Mouse (Mus musculus): Measurements from ENCODE around the gene Zfp113. TPM values are rescaled to one million over a fixed set of nuclear protein-coding genes. Genes with fewer than 3 reads are reported as not detected.
"Not testable (repeated sequence)": the region's sequence is repeated elsewhere in the genome, so short reads cannot be mapped to it uniquely, and the experiment has no call there.

Zfp113 gene
- polyA plus RNA-seq, 1 experiment from 2014 or later = 35.6 TPM

DNA sequence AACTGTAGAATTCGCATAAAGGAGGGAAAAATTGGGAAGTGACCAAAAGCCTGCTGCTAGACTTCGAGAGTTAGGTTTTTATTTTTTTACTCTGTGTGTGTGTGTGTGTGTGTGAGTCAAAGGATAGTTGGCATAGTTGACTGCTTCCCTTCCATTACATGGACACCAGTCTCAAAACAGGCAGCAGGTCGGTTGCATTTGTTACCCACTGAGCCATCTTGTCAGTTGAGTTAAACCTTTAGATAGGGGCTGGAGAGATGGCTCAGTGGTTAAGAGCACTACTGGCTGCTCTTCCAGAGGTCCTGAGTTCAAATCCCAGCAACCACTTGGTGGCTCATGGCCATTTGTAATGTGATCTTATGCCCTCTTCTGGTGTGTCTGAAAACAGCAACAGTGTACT lies 37.5 kb downstream of the Zfp113 start:
- Histone ChIP-seq H3K27ac (no peak overlapping the region), H3K4me3 (peak overlapping the region; percentile 58), H3K9ac (peak overlapping the region; percentile 66; the same call in 1 of the 2 replicates), H3K4me2 (replicated peaks) (peak overlapping the region; percentile 75), H3K36me3 (peaks cover 22% of the 10 kb centered on the region), H3K27me3 (replicated peaks) (no peaks in the 10 kb centered on the region), H3K9me3 (no peaks in the 10 kb centered on the region), H3K4me1 (peaks cover 14% of the 10 kb centered on the region)
- ATAC-seq (ENCODE audit: low FRiP score, low read depth) = no peak
- 90% methylated on average over 3 of the region's 3 CpGs for WGBS

DNA sequence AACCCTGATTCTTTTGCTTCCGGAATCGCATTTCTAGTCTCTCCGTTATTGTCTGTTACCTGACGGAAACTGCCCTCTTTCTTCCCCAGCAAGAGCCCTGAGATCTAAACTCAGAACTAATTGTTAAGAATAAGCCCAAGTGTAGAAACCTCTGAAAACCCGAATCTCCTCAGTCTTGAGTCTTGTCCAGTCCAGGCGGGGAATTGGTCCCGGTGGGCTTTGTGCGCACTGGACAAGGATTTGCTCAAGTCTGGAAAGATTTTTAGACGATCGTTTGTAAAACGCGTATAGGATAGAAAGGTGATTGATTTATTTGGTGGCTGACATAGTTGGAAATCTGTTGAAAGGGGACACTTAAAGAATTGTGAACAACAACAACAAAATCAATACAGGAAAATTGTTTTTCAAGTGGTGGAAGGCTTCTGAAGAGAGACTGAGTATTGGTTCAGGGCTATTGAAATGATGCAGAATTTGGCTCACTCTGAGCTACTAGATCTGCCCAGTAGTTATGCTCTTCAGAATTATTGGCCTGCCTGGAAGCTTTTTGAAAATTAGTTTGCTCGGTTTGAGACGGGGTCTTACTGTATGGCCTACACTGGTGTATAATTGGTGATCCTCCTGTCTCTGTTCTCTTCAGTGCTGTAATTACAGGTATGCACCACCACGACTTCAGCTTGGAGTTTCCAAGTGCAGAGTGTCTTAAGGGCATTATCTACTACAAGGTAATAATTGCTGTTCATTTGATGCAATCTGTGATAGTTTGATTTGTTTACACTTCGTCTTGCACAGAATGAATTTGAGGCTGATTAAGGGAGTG lies 38.1 kb downstream of the Zfp113 start:
- Histone ChIP-seq H3K9me3 (no peaks in the 10 kb centered on the region), H3K4me3 (peak overlapping the region; percentile 58), H3K27me3 (replicated peaks) (no peaks in the 10 kb centered on the region), H3K27ac (peak overlapping the region; percentile 72), H3K36me3 (peaks cover 19% of the 10 kb centered on the region), H3K9ac (peak overlapping the region; percentile 66), H3K4me1 (peaks cover 14% of the 10 kb centered on the region), H3K4me2 (replicated peaks) (peak overlapping the region; percentile 75)
- WGBS = 9% methylated on average over 16 of the region's 16 CpGs
- peak; percentile 34 for ATAC-seq (ENCODE audit: low FRiP score, low read depth)

DNA sequence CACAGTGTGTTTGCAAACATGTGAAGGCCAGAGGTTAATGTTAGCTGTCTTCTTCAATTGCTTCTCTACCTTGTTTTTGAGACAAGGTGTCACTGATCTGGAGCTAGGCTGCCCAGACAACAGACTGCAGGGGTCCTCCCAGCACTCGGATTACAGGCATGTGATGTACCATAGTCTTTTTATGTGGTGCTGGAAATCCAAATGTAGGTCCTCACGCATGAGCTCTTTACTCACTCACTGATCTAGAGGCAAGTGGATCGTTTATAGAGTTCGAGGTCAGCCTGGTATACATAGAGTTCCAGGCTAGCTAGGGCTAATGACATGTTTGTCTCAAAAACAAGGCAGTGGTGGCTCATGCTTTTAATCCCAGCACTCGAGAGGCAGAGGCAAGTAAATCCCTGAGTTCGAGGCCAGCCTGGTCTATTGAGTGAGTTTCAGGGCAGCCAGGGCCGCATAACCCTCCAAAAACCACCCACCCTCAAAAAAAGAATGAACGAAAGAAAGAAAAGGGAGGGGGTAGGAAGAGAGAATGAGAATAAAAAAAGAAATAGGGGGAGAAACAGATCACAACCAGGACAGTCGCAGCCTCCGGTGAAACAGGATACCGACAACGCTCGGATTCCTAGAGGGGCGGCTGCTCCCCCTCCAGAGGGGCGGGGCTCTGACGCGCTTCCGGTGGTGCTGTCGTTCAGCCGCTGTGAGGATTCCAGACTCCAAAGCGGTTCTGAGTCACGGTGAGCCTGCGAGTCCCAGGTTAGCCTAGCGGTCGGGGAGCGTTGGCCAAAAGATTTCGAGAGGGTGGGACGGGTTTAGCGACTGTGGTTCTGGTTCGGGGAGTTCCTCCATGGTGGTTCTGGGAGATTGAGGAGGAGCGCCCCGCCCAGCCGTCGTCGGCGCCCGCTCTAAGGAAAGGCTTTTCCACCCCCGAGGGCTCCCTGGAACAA lies 39.0 kb downstream of the Zfp113 start, which contains the start of gene Zscan21:
Gene Zscan21 (plus strand): TSS at position 649 of the 944 bp plus-strand sequence.
- no peaks in the 10 kb centered on the region for H3K9me3 ChIP-seq
- H3K4me2 ChIP-seq (replicated peaks) = peak within 1 kb of the TSS; percentile 75
- H3K36me3 ChIP-seq = peaks cover 14% of the 10 kb centered on the region
- H3K27ac ChIP-seq = peak within 1 kb of the TSS; percentile 72
- peak; percentile 94 for ATAC-seq (ENCODE audit: low FRiP score, low read depth)
- H3K4me3 ChIP-seq = peak within 1 kb of the TSS; percentile 58
- peak within 1 kb of the TSS; percentile 66 for H3K9ac ChIP-seq
- H3K4me1 ChIP-seq = peaks cover 14% of the 10 kb centered on the region
- no peaks in the 10 kb centered on the region for H3K27me3 ChIP-seq (replicated peaks)
- WGBS = 8% methylated on average over 38 of the region's 38 CpGs

DNA sequence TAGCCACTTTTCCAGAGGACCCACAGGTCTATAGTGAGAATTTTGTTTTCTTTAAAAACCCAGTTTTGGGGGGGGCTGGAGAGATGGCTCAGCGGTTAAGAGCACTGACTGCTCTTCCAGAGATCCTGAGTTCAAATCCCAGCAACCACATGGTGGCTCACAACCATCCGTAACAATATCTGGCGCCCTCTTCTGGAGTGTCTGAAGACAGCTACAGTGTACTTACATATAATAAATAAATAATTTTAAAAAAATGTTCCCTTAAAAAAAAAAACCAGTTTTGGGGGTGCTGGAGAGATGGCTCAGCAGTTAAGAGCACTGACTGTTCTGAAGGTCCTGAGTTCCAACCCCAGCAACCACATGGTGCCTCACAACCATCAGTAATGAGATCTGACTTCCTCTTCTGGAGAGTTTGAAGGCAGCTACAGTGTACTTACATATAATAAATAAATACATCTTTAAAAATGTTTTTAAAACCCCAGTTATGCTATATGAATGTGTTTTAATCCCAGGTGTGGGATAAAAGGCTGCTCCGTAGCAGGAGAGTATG lies 45.6 kb downstream of the Zfp113 start:
- not testable (repeated sequence) for H3K27ac ChIP-seq; H3K27me3 ChIP-seq (replicated peaks); H3K36me3 ChIP-seq; H3K4me1 ChIP-seq; ATAC-seq (ENCODE audit: low FRiP score, low read depth); H3K4me2 ChIP-seq (replicated peaks); H3K9ac ChIP-seq; H3K9me3 ChIP-seq; H3K4me3 ChIP-seq
- 64% methylated on average over 4 of the region's 4 CpGs for WGBS

DNA sequence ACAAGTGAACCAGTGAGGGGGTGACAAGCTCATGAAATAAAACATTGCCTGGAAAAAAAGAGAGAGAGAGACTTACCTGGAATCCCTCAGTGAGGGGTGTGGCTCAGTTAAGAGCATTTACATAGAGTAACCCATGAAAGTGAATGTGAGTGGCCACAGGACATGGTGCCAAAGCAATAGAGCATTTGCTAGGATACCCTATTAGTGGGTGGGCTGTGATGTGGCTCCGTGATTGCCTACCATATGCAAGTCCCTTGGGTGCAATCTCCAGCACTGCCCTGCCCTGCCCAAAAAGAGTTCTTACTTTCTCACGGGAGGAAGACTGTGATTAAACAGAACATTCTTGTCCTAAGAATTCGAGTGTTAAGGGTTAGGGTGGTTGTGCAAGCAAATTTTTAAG lies 48.4 kb downstream of the Zfp113 start:
- H3K9me3 ChIP-seq = no peaks in the 10 kb centered on the region
- H3K4me3 ChIP-seq = no peak overlapping the region
- no peaks in the 10 kb centered on the region for H3K27me3 ChIP-seq (replicated peaks)
- peaks cover 36% of the 10 kb centered on the region for H3K36me3 ChIP-seq
- no peaks in the 10 kb centered on the region for H3K4me1 ChIP-seq
- H3K27ac ChIP-seq = no peak overlapping the region
- ATAC-seq (ENCODE audit: low FRiP score, low read depth) = no peak
- H3K4me2 ChIP-seq (replicated peaks) = no peak overlapping the region
- WGBS = 60% methylated on average over 3 of the region's 3 CpGs
- no peak overlapping the region for H3K9ac ChIP-seq

DNA sequence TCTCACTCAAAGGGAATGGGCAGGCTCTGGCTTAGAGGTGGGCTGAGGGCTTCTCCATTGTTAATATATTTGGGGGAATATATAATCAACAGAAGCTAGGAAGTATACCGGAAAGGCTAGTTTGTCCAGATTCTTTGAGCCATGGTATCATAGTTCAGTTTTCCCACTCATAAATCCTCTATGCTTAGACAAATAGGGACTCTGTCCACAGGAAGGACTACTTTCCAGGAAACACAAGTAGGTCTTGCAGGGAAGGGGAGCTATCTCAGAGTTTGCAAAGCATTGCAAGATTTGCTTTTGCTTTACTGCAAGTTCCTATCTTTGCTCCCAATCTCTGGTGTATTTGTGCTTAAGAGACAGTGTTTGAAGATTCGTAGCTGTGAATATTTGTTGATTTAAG lies 50.6 kb downstream of the Zfp113 start:
- Histone ChIP-seq H3K27me3 (replicated peaks) (no peaks in the 10 kb centered on the region), H3K27ac (no peak overlapping the region), H3K4me2 (replicated peaks) (no peak overlapping the region), H3K9me3 (no peaks in the 10 kb centered on the region), H3K9ac (no peak overlapping the region), H3K4me3 (no peak overlapping the region), H3K4me1 (no peaks in the 10 kb centered on the region), H3K36me3 (peaks cover 57% of the 10 kb centered on the region)
- WGBS = 98% methylated on average over 2 of the region's 2 CpGs
- ATAC-seq (ENCODE audit: low FRiP score, low read depth) = no peak

DNA sequence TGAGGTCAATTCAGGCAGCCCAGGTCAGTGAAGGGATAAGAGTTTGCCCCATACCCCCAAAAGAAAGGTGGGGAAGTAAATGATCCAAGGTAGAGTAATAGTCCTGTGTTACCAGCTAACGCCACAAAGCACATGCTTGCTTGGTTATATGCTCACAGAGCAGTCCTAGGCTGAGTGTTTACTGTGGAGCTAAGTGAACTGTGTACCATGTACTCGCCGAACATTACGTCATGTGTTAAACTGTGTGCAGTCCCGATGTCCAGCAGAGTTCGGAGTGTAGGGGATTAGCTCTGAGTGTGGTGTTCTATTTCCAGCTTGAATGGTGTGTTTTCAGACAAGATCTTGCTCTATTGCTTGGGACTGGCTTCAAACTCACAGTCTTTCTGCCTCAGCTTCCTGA lies 61.1 kb downstream of the Zfp113 start:
- ATAC-seq (ENCODE audit: low FRiP score, low read depth) = no peak
- H3K4me3 ChIP-seq = no peak overlapping the region
- H3K27me3 ChIP-seq (replicated peaks) = no peaks in the 10 kb centered on the region
- H3K9me3 ChIP-seq = no peaks in the 10 kb centered on the region
- H3K27ac ChIP-seq = no peak overlapping the region
- H3K9ac ChIP-seq = no peak overlapping the region
- peaks cover 66% of the 10 kb centered on the region for H3K36me3 ChIP-seq
- H3K4me2 ChIP-seq (replicated peaks) = no peak overlapping the region
- 99% methylated on average over 6 of the region's 6 CpGs for WGBS
- no peaks in the 10 kb centered on the region for H3K4me1 ChIP-seq

DNA sequence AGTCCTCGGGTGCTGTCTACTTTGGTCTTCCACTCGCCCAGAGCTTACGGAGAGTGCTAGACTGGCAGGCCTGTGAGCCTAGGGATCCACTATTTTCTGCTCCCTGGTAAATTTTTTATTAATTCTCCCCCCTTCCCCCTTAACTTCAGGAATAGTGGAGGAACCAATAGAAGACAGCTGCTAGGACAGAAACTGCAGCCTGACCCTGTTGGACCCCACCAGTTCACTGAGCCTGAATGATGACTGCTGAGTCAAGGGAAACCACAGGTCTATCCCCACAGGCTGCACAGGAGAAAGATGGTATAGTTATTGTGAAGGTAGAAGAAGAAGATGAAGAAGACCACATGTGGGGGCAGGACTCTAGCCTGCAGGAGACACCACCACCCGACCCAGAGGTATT lies 62.8 kb downstream of the Zfp113 start:
- Histone ChIP-seq H3K27me3 (replicated peaks) (no peaks in the 10 kb centered on the region), H3K9ac (no peak overlapping the region), H3K27ac (no peak overlapping the region), H3K4me3 (no peak overlapping the region), H3K4me1 (no peaks in the 10 kb centered on the region), H3K9me3 (no peaks in the 10 kb centered on the region), H3K4me2 (replicated peaks) (no peak overlapping the region), H3K36me3 (peaks cover 58% of the 10 kb centered on the region)
- ATAC-seq (ENCODE audit: low FRiP score, low read depth) = no peak
- WGBS = 91% methylated on average over 4 of the region's 4 CpGs

DNA sequence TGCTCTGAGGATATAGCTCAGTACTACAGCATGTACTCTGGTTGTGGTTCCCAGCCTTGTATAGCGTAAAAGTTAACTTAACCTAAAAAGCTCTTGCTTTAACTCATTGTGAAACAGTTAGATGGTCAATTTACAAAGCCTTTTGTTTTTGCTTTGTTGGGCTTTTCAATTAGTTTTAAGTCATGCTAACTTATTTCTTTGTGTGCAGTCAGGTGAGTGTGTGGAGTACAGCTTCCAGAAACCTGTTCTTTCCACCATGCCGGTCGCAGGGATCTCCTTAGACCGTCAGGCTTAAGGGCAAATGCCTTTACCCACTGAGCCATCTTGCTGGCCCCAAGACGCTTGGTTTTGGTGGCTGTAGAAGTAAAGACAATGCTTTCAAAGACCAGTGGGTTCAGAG lies 64.8 kb downstream of the Zfp113 start:
- Histone ChIP-seq H3K4me2 (replicated peaks) (no peak overlapping the region), H3K27ac (no peak overlapping the region), H3K9me3 (no peaks in the 10 kb centered on the region), H3K4me1 (peaks cover 6% of the 10 kb centered on the region; the same call in 1 of the 2 replicates), H3K36me3 (peaks cover 41% of the 10 kb centered on the region), H3K4me3 (no peak overlapping the region), H3K9ac (no peak overlapping the region), H3K27me3 (replicated peaks) (no peaks in the 10 kb centered on the region)
- no peak for ATAC-seq (ENCODE audit: low FRiP score, low read depth)
- 93% methylated on average over 5 of the region's 5 CpGs for WGBS

DNA sequence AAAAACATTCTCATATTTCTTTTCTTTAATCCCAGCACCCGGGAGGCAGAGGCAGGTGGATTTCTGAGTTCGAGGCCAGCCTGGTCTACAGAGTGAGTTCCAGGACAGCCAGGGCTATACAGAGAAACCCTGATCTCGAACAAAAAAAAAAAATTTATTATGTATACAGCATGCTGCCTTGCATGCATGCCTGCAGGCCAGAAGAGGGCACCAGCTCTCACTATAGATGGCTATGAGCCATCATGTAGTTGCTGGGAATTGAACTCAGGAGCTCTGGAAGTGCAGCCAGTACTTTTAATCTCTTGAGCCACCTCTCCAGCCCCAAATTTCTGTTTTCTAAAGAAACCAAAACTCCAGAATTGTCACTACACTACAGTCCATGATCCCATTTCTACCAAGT lies 65.3 kb downstream of the Zfp113 start:
- Histone ChIP-seq H3K36me3 (peaks cover 38% of the 10 kb centered on the region), H3K27me3 (replicated peaks) (no peaks in the 10 kb centered on the region), H3K4me1 (peaks cover 6% of the 10 kb centered on the region; the same call in 1 of the 2 replicates), H3K27ac (no peak overlapping the region), H3K9me3 (no peaks in the 10 kb centered on the region), H3K4me2 (replicated peaks) (no peak overlapping the region), H3K4me3 (no peak overlapping the region), H3K9ac (no peak overlapping the region)
- ATAC-seq (ENCODE audit: low FRiP score, low read depth) = no peak
- 84% methylated on average over 3 of the region's 3 CpGs for WGBS

Data from neural tube, embryonic 12.5 days (tissue).